Mouse (Mus musculus) hindbrain, embryonic 14.5 days (tissue): ENCODE measurements around the gene Lrrc72. TPM values are rescaled to one million over a fixed set of nuclear protein-coding genes. Genes with fewer than 3 reads are reported as not detected.
A peak's percentile ranks its signal among the peaks of the same experiment; 100 is the strongest.

Experiments
- ATAC-seq: fragments of 200-750 bp; cut with Nextera tagmentation; 2 replicates; pipeline ENCODE4 v1.8.0; 2017; ENCODE audit warnings: moderate number of reproducible peaks, mild to moderate bottlenecking, moderate TSS enrichment, moderate library complexity; ENCODE audit not compliant: low FRiP score
- DNase-seq: peaks from one replicate; pipeline ENCODE4 v3.0.0-alpha.2; 2015; ENCODE audit warnings: low spot score
- H3K27ac ChIP-seq: fragments of 300-500 bp; sonication (generic); 2 replicates; pipeline ENCODE4 v1.5.1; 2014; ENCODE audit warnings: mild to moderate bottlenecking, moderate library complexity
- H3K27me3 ChIP-seq: fragments of 300-500 bp; sonication (generic); 2 replicates; pipeline ENCODE4 v1.6.1; 2014; ENCODE audit warnings: mild to moderate bottlenecking, low read length, mixed read lengths; ENCODE audit not compliant: control insufficient read depth, insufficient read depth
- H3K36me3 ChIP-seq: fragments of 300-500 bp; sonication (generic); replicated peaks from 2 replicates; pipeline ENCODE4 v1.6.1; 2014; ENCODE audit not compliant: control insufficient read depth, insufficient read depth
- H3K4me1 ChIP-seq: fragments of 300-500 bp; sonication (generic); replicated peaks from 2 replicates; pipeline ENCODE4 v1.6.1; 2014; ENCODE audit warnings: antibody characterized with exemption, low read length, mixed read lengths; ENCODE audit not compliant: control insufficient read depth, insufficient read depth
- H3K4me2 ChIP-seq: fragments of 300-500 bp; sonication (generic); replicated peaks from 2 replicates; pipeline ENCODE4 v1.6.1; 2014; ENCODE audit warnings: mild to moderate bottlenecking, moderate library complexity
- H3K4me3 ChIP-seq: fragments of 300-500 bp; sonication (generic); replicated peaks from 2 replicates; pipeline ENCODE4 v1.5.1; 2014; ENCODE audit warnings: mild to moderate bottlenecking, low read length
- H3K9ac ChIP-seq: fragments of 300-500 bp; sonication (generic); 2 replicates; pipeline ENCODE4 v1.6.1; 2014
- H3K9me3 ChIP-seq: fragments of 300-500 bp; sonication (generic); 2 replicates; pipeline ENCODE4 v1.6.1; 2016; ENCODE audit warnings: low read length; ENCODE audit not compliant: control insufficient read depth
- WGBS: fragments of 180-500 bp; shearing (Covaris S2); extraction: QIAGEN DNeasy Blood & Tissue Kit; methylation state at CpG from one replicate; pipeline ENCODE4 v1.1.7; 2014; 5-methylcytosine and 5-hydroxymethylcytosine counted together
- polyA plus RNA-seq: library from polyadenylated mRNA; unstranded; fragments of >200 nt; fragmentation: Nextera tagmentation; extraction: Ambion mirVana; gene quantifications from 2 replicates; pipeline ENCODE4 v1.2.1, GENCODE M21; 2014

Lrrc72 gene
- polyA plus RNA-seq, 1 experiment from 2014 or later: not detected

DNA sequence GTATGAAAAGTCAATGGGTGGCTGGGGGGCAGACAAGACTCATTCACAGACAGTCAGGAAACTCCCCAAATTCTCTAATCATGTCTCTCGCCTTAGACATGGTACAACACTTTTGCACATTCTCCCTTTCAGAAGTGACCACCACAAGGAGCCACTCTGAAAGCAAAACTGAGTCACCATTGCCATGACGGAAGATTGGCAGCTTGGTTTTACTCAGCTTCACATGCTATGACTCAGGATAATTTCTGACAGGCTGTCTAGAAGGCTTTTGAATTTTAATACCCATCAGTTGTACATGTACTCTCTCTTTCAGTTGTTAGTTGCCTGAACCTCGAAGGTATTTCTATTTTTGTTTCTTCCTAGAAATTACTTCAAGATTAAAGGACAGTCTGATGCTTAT lies 12.0 kb downstream of the Lrrc72 start:
- Histone ChIP-seq H3K4me3 (no peak overlapping the region), H3K9ac (no peak overlapping the region), H3K27ac (no peak overlapping the region), H3K27me3 (no peaks in the 10 kb centered on the region), H3K9me3 (no peaks in the 10 kb centered on the region), H3K36me3 (no peaks in the 10 kb centered on the region), H3K4me2 (no peak overlapping the region), H3K4me1 (no peaks in the 10 kb centered on the region)
- no peak for ATAC-seq
- WGBS: 86% methylated on average over 3 of the region's 3 CpGs
- DNase-seq: no peak

DNA sequence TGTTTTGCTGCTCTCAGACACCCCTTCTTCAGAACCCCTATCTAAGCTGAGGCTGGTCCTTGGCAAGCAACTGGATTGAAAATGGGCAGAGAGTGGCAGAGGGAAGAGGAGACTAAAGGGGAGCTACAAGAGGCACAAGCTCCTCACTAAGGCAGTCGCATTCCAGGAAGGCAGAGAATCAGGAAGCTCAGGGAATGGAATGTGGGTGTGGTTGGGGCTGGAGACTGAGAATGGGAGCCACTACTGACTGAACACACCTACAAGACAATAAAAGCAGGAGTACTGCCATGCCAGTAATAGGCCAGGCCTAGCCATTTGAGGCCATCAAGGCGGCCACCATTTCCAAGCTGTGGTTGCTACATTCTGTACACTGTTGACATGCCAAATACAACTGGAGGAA lies 21.8 kb downstream of the Lrrc72 start:
- H3K4me2 ChIP-seq: no peak overlapping the region
- no peak overlapping the region for H3K27ac ChIP-seq
- H3K4me1 ChIP-seq: no peaks in the 10 kb centered on the region
- H3K27me3 ChIP-seq: no peaks in the 10 kb centered on the region
- no peaks in the 10 kb centered on the region for H3K9me3 ChIP-seq
- H3K9ac ChIP-seq: no peak overlapping the region
- DNase-seq (no peak), ATAC-seq (no peak)
- no peaks in the 10 kb centered on the region for H3K36me3 ChIP-seq
- 90% methylated on average over 2 of the region's 2 CpGs for WGBS
- no peak overlapping the region for H3K4me3 ChIP-seq

DNA sequence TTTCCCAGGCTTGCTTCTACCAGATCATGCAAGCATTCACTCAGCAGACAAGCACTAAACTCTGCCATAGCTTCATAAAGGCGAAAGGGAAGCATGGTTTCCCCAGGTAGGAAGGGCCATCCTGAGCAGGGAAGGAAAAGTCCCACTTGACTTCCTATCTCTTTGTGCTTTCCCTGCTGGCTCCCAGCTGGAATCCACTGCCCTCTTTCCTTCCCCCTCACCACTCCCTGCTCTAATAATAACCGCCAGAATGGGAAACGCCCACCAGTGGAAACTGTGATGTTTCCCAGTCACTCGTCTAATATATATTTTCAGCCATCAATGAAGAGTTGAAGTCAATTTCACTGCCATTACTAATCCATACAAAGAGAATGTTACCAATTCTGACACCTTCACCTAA lies 28.8 kb downstream of the Lrrc72 start:
- no peak overlapping the region for H3K4me2 ChIP-seq
- no peak for DNase-seq
- WGBS: 70% methylated on average over 4 of the region's 4 CpGs
- no peak for ATAC-seq
- H3K27ac ChIP-seq: no peak overlapping the region
- no peak overlapping the region for H3K9ac ChIP-seq
- no peaks in the 10 kb centered on the region for H3K9me3 ChIP-seq
- H3K27me3 ChIP-seq: no peaks in the 10 kb centered on the region
- H3K4me3 ChIP-seq: no peak overlapping the region
- no peaks in the 10 kb centered on the region for H3K4me1 ChIP-seq
- H3K36me3 ChIP-seq: no peaks in the 10 kb centered on the region

DNA sequence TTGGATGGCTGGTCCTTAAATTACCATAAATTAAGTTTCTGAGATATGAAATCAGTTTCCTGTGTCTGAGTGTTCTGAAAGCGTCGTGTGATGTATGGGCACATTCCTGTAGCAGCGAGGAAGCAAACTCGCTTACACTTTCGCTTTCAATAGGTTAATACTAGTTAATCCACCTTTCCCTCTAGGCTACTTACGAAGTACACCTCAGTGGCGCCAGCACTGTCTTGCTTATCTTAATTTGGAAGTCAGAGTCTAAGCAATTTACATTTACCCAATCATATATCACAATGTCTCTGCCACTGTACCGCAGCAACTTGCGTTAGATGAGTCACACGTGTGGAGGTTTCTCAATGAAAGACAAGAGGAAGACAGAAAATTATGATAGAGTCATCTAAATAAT lies 36.3 kb downstream of the Lrrc72 start:
- Histone ChIP-seq H3K4me1 (peaks cover 8% of the 10 kb centered on the region; the same call in 1 of the 2 replicates), H3K27me3 (no peaks in the 10 kb centered on the region), H3K9ac (no peak overlapping the region)

DNA sequence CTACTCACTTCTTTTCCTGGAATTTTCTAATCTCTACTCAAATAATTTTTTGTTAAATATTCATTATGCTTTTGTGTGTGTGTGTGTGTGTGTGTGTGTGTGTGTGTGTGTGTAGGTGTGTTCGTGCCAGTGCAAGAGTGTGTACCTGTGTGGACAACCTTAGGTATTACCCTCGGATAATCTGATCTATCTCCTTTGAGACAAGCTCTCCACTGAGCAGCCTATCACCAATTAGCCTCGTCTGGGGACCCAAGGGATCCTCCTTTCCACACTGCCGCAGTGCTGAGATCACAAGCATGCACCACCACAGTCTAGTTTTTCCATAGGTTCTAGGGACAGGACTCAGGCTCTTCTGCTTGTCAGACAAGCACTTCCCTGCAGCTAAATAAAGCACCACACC lies 37.0 kb downstream of the Lrrc72 start:
- no peak overlapping the region for H3K4me2 ChIP-seq
- no peaks in the 10 kb centered on the region for H3K36me3 ChIP-seq
- H3K9me3 ChIP-seq: no peaks in the 10 kb centered on the region
- no peak overlapping the region for H3K4me3 ChIP-seq
- WGBS: 63% methylated on average over 4 of the region's 4 CpGs
- DNase-seq (no peak), ATAC-seq (no peak)
- H3K4me1 ChIP-seq: peaks cover 8% of the 10 kb centered on the region; the same call in 1 of the 2 replicates
- H3K9ac ChIP-seq: no peak overlapping the region
- no peak overlapping the region for H3K27ac ChIP-seq
- H3K27me3 ChIP-seq: no peaks in the 10 kb centered on the region

More for the DNA sequence above, 36.3 kb downstream of the Lrrc72 start:
- Histone ChIP-seq H3K36me3 (no peaks in the 10 kb centered on the region), H3K27ac (no peak overlapping the region), H3K9me3 (no peaks in the 10 kb centered on the region), H3K4me2 (no peak overlapping the region), H3K4me3 (no peak overlapping the region)
- DNase-seq (no peak), ATAC-seq (no peak)
- 83% methylated on average over 10 of the region's 10 CpGs for WGBS

DNA sequence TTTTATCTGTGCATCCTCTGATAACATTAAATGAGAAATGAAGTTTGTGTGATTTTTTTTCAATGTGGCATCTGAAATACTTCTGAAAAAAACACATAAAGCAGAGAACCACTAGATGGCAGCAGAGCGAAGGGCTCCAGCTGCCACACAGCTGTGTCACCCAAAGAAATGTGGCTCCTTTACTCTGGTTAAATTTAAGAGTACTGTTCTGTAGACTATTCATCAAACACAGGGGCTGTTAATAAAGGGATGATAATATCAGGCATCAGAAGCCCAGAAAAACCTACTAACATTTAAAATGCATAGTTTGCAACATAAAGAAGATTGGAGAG lies 38.1 kb downstream of the Lrrc72 start:
- 0% methylated on average over 1 of the region's 1 CpGs for WGBS
- Histone ChIP-seq H3K27me3 (no peaks in the 10 kb centered on the region), H3K36me3 (no peaks in the 10 kb centered on the region), H3K4me2 (no peak overlapping the region), H3K9ac (no peak overlapping the region), H3K4me1 (peaks cover 8% of the 10 kb centered on the region; the same call in 1 of the 2 replicates), H3K27ac (no peak overlapping the region), H3K9me3 (no peaks in the 10 kb centered on the region), H3K4me3 (no peak overlapping the region)
- DNase-seq (peak; percentile 90), ATAC-seq (peak; percentile 81; the same call in 1 of the 2 replicates)

DNA sequence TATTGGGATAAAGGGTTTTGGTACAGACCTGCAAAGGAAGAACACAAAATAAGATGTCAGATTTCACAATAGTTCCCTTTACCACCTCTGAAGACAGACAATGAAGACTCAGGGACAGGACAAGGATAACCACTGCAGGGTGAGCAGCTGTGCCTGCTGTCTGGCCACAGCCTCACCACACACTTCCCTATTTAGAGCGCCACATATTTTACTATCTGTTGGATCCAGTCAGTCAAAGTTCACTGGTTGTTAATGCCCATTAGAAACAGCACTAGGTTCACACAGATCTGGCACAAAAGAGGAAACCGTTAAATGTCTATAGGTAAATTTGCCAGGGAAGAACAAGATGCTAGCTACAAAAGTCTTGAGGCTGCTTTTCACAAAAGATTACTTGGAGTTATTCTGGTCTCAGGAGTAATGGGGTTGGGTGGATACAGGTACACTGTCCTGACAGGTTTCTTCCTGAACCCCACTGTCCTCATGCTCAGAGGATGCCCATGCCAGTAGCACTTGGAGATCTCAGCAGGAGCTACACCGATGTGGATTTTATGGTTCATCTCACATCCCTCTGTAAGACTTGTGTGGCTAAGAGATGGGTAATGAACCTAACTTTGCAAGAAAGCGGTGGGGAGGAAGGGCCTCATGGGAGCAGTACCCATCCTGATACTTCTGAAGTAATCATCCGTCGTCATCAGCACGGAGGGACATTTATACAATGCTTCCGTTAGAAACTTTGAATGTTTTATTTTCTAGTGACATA lies 38.6 kb downstream of the Lrrc72 start:
- H3K27ac ChIP-seq: no peak overlapping the region
- 51% methylated on average over 8 of the region's 8 CpGs for WGBS

DNA sequence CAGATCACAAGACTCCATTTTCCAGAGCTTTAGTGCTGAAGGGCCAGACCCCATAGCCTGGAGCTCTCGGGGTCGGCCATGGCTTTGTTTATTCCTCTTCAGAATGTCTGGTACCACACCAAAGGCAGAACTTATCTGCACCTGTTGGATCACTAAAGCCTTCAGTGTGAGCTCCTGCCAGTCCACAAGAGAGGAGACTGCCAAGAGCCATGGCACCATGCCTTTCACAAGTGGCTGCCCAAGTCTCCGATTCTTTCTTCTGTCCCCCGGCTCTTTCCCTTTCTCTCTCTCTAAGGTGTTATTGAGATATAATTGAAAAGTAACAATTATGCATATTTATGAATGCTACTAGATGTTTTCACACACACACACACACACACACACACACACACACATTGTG lies 43.1 kb downstream of the Lrrc72 start:
- ATAC-seq (no peak), DNase-seq (no peak)
- no peak overlapping the region for H3K4me2 ChIP-seq
- H3K4me3 ChIP-seq: no peak overlapping the region
- no peaks in the 10 kb centered on the region for H3K36me3 ChIP-seq
- H3K27me3 ChIP-seq: no peaks in the 10 kb centered on the region
- no peak overlapping the region for H3K9ac ChIP-seq
- H3K4me1 ChIP-seq: peaks cover 10% of the 10 kb centered on the region; the same call in 1 of the 2 replicates
- 80% methylated on average over 4 of the region's 4 CpGs for WGBS
- no peak overlapping the region for H3K27ac ChIP-seq
- no peaks in the 10 kb centered on the region for H3K9me3 ChIP-seq

More for the DNA sequence above, 38.6 kb downstream of the Lrrc72 start:
- Histone ChIP-seq H3K9me3 (no peaks in the 10 kb centered on the region), H3K4me1 (peaks cover 8% of the 10 kb centered on the region; the same call in 1 of the 2 replicates), H3K9ac (no peak overlapping the region), H3K4me3 (no peak overlapping the region), H3K27me3 (no peaks in the 10 kb centered on the region), H3K4me2 (no peak overlapping the region), H3K36me3 (no peaks in the 10 kb centered on the region)
- DNase-seq (no peak), ATAC-seq (peak; percentile 41; the same call in 1 of the 2 replicates)

DNA sequence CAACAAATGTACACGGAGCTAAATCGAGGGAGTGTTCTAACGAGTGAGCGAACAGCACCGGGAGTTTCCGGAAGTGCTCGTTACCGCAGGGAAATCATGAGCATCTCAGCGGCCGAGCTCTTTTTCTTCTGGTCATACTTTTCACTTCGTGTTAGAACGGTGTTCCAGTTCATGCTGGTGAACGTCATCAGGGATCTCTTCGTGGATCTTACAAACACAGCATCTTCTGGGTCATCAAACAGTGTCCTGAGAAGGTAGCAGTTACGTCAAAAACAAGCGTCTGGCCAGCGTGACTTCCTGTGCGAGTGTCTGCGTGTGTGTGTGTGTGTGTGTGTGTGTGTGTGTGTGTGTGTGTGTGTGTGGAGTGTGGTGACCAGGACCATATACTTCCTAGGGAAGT lies 44.7 kb downstream of the Lrrc72 start:
- Histone ChIP-seq H3K27ac (0 out of 2 replicates have a peak overlapping the region, but pooled peaks have one; percentile 29), H3K4me2 (peak overlapping the region; percentile 34; the same call in 1 of the 2 replicates)

More for the DNA sequence above, 44.7 kb downstream of the Lrrc72 start:
- 66% methylated on average over 19 of the region's 19 CpGs for WGBS
- no peak for DNase-seq
- no peak for ATAC-seq
- Histone ChIP-seq H3K9ac (no peak overlapping the region), H3K9me3 (no peaks in the 10 kb centered on the region), H3K36me3 (no peaks in the 10 kb centered on the region), H3K4me1 (peaks cover 10% of the 10 kb centered on the region; the same call in 1 of the 2 replicates), H3K4me3 (no peak overlapping the region), H3K27me3 (no peaks in the 10 kb centered on the region)
